Mouse (Mus musculus) T-helper 1 cell (primary cell): ENCODE measurements around the gene Pramef12.
"Not testable (repeated sequence)": the region's sequence is repeated elsewhere in the genome, so short reads cannot be mapped to it uniquely, and the experiment has no call there.

Source experiments
- in situ Hi-C: fragments of 300-600 bp; cut with MboI, MseI; formaldehyde crosslinking; loops from one replicate; pipeline ENCODE4 v1.15.1; 2025; ENCODE audit warnings: high pct_unique_total_duplicates

Gene Pramef12

GRCm38 (mm10) chr4:144408290-144408689 is at the start of gene Pramef12:
Gene Pramef12, minus strand, starts transcription at chr4:144408464.
- in situ Hi-C loops = no loop called here

GRCm38 (mm10) chr4:144453217-144453616 is 45.0 kb upstream of the Pramef12 start, which contains the start of gene Gm9944:
Gene Gm9944, minus strand, starts transcription at chr4:144453317.
- in situ Hi-C loops = no loop called here

- in situ Hi-C loops = no loop called here
Measured at GRCm38 (mm10) chr4:144448546-144448945, 40.3 kb upstream of the Pramef12 start.

- in situ Hi-C loops = no loop called here
Measured at GRCm38 (mm10) chr4:144441582-144441981, 33.3 kb upstream of the Pramef12 start.

- in situ Hi-C loops = no loop called here
Measured at GRCm38 (mm10) chr4:144441095-144441494, 32.8 kb upstream of the Pramef12 start.

GRCm38 (mm10) chr4:144438672-144439071 is 30.4 kb upstream of the Pramef12 start, which contains the start of gene 1700012P22Rik:
Gene 1700012P22Rik, minus strand, starts transcription at chr4:144438772.
- in situ Hi-C loops = no loop called here

GRCm38 (mm10) chr4:144433216-144433615 is 25.0 kb upstream of the Pramef12 start:
- in situ Hi-C loops = no loop called here

- in situ Hi-C loops = no loop called here
Measured at GRCm38 (mm10) chr4:144430723-144431122, 22.5 kb upstream of the Pramef12 start.

GRCm38 (mm10) chr4:144428868-144429267 is 20.6 kb upstream of the Pramef12 start:
- in situ Hi-C loops = no loop called here

GRCm38 (mm10) chr4:144424590-144424989 is 16.3 kb upstream of the Pramef12 start:
- in situ Hi-C loops = no loop called here

GRCm38 (mm10) chr4:144420644-144421043 is 12.4 kb upstream of the Pramef12 start:
- in situ Hi-C loops = no loop called here

- in situ Hi-C loops = no loop called here
Measured at GRCm38 (mm10) chr4:144406261-144406660, 2.0 kb downstream of the Pramef12 start.

GRCm38 (mm10) chr4:144404456-144405086 is 3.7 kb downstream of the Pramef12 start:
- in situ Hi-C loops = no loop called here

- in situ Hi-C loops = no loop called here
Measured at GRCm38 (mm10) chr4:144402712-144403111, 5.6 kb downstream of the Pramef12 start.

- in situ Hi-C loops = no loop called here
Measured at GRCm38 (mm10) chr4:144396316-144396715, 11.9 kb downstream of the Pramef12 start.

GRCm38 (mm10) chr4:144377911-144378310 is 30.4 kb downstream of the Pramef12 start, which contains the start of gene Pramef20:
Gene Pramef20, minus strand, starts transcription at chr4:144377933.
- in situ Hi-C loops = no loop called here

- in situ Hi-C loops = not testable (repeated sequence)
Measured at GRCm38 (mm10) chr4:144357642-144358041, 50.6 kb downstream of the Pramef12 start, which contains the start of gene Gm13119. Gene Gm13119, plus strand, starts transcription at chr4:144357942.
